Mouse (Mus musculus) brown adipose tissue, adult 24 weeks (tissue): ENCODE data around the gene Il12rb1. TPM values are rescaled to one million over a fixed set of nuclear protein-coding genes. Genes with fewer than 3 reads are reported as not detected.
A peak's percentile ranks its signal among the peaks of the same experiment; 100 is the strongest.

Experiments
- H3K27ac ChIP-seq: fragments of 200-500 bp; replicated peaks from 2 replicates; pipeline ENCODE4 v1.5.1; 2012; ENCODE audit warnings: low read depth, mild to moderate bottlenecking, low read length
- H3K4me1 ChIP-seq: fragments of 200-500 bp; 2 replicates; pipeline ENCODE4 v1.6.1; 2012; ENCODE audit warnings: low read length, mixed read lengths; ENCODE audit not compliant: control insufficient read depth, insufficient read depth, insufficient read length
- H3K4me3 ChIP-seq: fragments of 200-500 bp; 2 replicates; pipeline ENCODE4 v1.5.1; 2012; ENCODE audit warnings: low read depth, mild to moderate bottlenecking, low read length, moderate library complexity; ENCODE audit not compliant: insufficient read depth
- polyA plus RNA-seq: library from polyadenylated mRNA; stranded (reverse); fragments of >200 nt; gene quantifications from 2 replicates; pipeline ENCODE4 v1.2.4, GENCODE M21; 2012; ENCODE audit not compliant: missing spikeins, insufficient read depth, insufficient read length

Gene Il12rb1
- polyA plus RNA-seq, 1 experiment: not detected

- H3K27ac ChIP-seq: no peak overlapping the region
- H3K4me3 ChIP-seq: no peak overlapping the region
- no peaks in the 10 kb centered on the region for H3K4me1 ChIP-seq
Observed at GRCm38 (mm10) chr8:70802786-70803510, 5.3 kb upstream of the Il12rb1 start.

- Histone ChIP-seq H3K4me3 (peak overlapping the region; percentile 73), H3K27ac (no peak overlapping the region)
Observed at GRCm38 (mm10) chr8:70803761-70804480, 4.3 kb upstream of the Il12rb1 start.

GRCm38 (mm10) chr8:70804481-70805206 lies 3.6 kb upstream of the Il12rb1 start, which contains the start of gene Mast3:
Gene Mast3, minus strand, starts transcription at chr8:70805054.
- Histone ChIP-seq H3K27ac (no peak within 1 kb of the TSS), H3K4me3 (peak within 1 kb of the TSS; percentile 73)

More at GRCm38 (mm10) chr8:70803761-70804480, 4.3 kb upstream of the Il12rb1 start:
- H3K4me1 ChIP-seq: no peaks in the 10 kb centered on the region

GRCm38 (mm10) chr8:70806541-70806940 lies 1.7 kb upstream of the Il12rb1 start:
- Histone ChIP-seq H3K4me1 (no peaks in the 10 kb centered on the region), H3K27ac (peak overlapping the region; percentile 0; the same call in 1 of the 2 replicates), H3K4me3 (no peak overlapping the region)

More at GRCm38 (mm10) chr8:70804481-70805206, 3.6 kb upstream of the Il12rb1 start, which contains the start of gene Mast3:
- no peaks in the 10 kb centered on the region for H3K4me1 ChIP-seq

GRCm38 (mm10) chr8:70807304-70807703 lies 945 bp upstream of the Il12rb1 start:
- Histone ChIP-seq H3K4me1 (no peaks in the 10 kb centered on the region), H3K27ac (no peak overlapping the region), H3K4me3 (no peak overlapping the region)

- no peaks in the 10 kb centered on the region for H3K4me1 ChIP-seq
- H3K4me3 ChIP-seq: no peak overlapping the region
- no peak overlapping the region for H3K27ac ChIP-seq
Observed at GRCm38 (mm10) chr8:70808955-70809701, 879 bp downstream of the Il12rb1 start.

GRCm38 (mm10) chr8:70810962-70811680 lies 2.9 kb downstream of the Il12rb1 start:
- H3K4me1 ChIP-seq: no peaks in the 10 kb centered on the region
- no peak overlapping the region for H3K4me3 ChIP-seq
- H3K27ac ChIP-seq: no peak overlapping the region

DNA sequence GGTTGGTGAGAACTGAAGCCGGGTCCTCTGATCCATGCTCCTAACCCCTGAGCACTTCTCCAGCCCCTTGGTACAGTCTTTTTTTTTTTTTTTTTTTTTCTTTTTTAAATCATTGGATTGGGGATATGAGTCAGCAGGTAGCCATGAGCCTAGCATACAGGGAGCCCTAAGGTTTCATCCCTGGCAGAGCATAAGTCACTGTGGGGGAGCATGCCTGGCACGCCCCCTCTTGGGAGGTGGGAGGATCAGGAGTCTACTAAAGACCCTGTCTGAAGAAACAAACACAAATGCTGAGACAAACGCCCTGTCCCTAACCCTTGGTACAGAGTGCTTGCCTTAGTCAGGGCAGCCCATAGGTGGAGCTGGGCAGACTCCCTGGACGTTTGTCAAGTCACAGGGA lies 3.8 kb downstream of the Il12rb1 start:
- Histone ChIP-seq H3K27ac (no peak overlapping the region), H3K4me1 (no peaks in the 10 kb centered on the region; the same call in 1 of the 2 replicates), H3K4me3 (no peak overlapping the region)

DNA sequence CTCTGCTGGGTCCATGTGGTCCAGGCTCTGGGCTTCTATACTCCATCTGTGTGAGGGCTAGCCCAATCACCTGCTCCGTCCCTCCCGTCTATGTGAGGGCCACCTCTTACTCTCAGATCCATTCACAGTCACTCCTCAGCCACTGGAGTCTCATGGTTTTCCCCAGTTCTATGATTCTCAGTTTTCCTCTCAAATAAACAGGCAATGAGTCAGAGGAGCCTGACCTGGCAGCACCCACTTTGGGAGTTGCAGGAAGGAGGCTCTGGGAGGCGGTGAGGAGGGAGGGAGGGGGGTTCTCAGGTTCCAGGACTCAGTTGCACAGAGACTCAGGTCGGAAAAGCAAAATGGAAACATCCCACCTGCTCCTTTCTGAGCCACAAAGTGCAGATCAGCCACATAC lies 4.6 kb downstream of the Il12rb1 start:
- no peaks in the 10 kb centered on the region; the same call in 1 of the 2 replicates for H3K4me1 ChIP-seq
- H3K27ac ChIP-seq: no peak overlapping the region

DNA sequence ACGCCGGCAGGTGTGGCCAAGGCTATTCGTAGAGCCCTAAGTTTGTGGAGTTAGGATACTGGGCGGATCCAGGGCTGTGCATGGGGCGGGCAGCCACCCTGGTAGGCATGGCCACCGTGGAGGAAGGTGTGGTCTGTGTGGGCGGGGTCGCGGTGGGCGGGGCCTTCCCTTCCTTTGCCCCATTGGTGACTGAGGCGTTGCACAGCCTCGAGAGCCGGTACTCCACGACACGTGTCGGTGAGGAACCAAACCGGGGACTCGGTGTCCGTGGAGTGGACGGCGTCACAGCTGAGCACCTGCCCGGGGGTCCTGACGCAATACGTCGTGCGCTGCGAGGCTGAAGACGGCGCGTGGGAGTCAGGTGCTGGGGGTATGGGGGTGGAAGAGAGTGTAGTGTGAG lies 8.4 kb downstream of the Il12rb1 start:
- Histone ChIP-seq H3K4me1 (no peaks in the 10 kb centered on the region; the same call in 1 of the 2 replicates), H3K4me3 (no peak overlapping the region), H3K27ac (no peak overlapping the region)

More for the DNA sequence above, 4.6 kb downstream of the Il12rb1 start:
- H3K4me3 ChIP-seq: no peak overlapping the region

GRCm38 (mm10) chr8:70820101-70820935 lies 12.1 kb downstream of the Il12rb1 start:
- H3K27ac ChIP-seq: no peak overlapping the region
- H3K4me3 ChIP-seq: peak overlapping the region; percentile 48
- H3K4me1 ChIP-seq: no peaks in the 10 kb centered on the region; the same call in 1 of the 2 replicates

GRCm38 (mm10) chr8:70821399-70821962 lies 13.2 kb downstream of the Il12rb1 start:
- H3K4me3 ChIP-seq: no peak overlapping the region
- H3K4me1 ChIP-seq: no peaks in the 10 kb centered on the region; the same call in 1 of the 2 replicates
- H3K27ac ChIP-seq: no peak overlapping the region

- H3K27ac ChIP-seq: no peak overlapping the region
- H3K4me1 ChIP-seq: no peaks in the 10 kb centered on the region; the same call in 1 of the 2 replicates
- no peak overlapping the region for H3K4me3 ChIP-seq
Observed at GRCm38 (mm10) chr8:70821992-70822391, 13.7 kb downstream of the Il12rb1 start.
